In the genomic region with DNA sequence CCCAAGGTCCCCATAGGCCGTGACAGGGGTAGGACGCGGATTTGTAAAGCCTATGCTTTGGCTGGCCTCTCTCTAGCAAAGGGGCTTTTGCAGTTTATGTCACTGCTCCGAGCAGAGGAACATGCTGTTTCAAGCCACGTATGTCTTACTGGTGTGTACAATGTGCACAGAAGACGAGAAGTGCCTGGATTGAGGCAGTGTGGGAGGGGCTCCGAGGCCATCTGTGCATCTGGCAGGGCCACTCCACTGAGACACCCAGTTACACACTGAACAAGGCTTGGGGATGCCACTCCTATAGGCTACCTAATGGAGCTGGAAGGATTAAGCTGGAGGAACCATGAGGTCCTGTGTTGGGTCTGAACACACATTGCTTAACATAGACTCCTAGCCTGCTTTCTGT, we compare ENCODE assay signal across 12 mouse cellular contexts. TPM values are rescaled to one million over a fixed set of nuclear protein-coding genes. Genes with fewer than 3 reads are reported as not detected.
A peak's percentile ranks its signal among the peaks of the same experiment; 100 is the strongest.
DNase-seq lines count a peak whose midpoint lies in the region; ATAC-seq lines count a peak whose summit lies in the region.
"Had no signal": no experiment of that assay in that cellular context is flagged by ENCODE, and none has a peak within 500 bp of the region (broad histone marks: within the 10 kb centered on the region; RNA-seq: fewer than 3 reads in every experiment).

No protein-coding gene starts in this region.

- peak overlapping the region; percentile 55 to 70 for H3K27ac ChIP-seq in heart, embryonic 14.5 days (replicated peaks in 1 of 2; ENCODE audit: control insufficient read depth in 1 of 2, insufficient read depth in 1 of 2, low read depth in 2 of 2, low read length in 2 of 2)

- peak overlapping the region; percentile 24; the same call in 1 of the 2 replicates for H3K4me2 ChIP-seq in heart, embryonic 14.5 days (ENCODE audit: low read length)

- H3K36me3 ChIP-seq in heart, embryonic 14.5 days (ENCODE audit: control insufficient read depth, insufficient read depth, low read length): no peaks in the 10 kb centered on the region

- DNase-seq in cerebellum, postnatal 25 days: peak; percentile 53 to 65
- DNase-seq in cerebellum, adult 8-10 months: no peak
- DNase-seq in brain, adult 2 months (ENCODE audit: low read depth, low spot score): peak; percentile 47
- DNase-seq in lung, postnatal 4 days: peak; percentile 9 to 30
- DNase-seq in gastrocnemius, postnatal 10 days: no peak
- DNase-seq in adrenal gland, postnatal 36 days: no peak
- no peak for DNase-seq in urinary bladder, postnatal 36 days (ENCODE audit: low spot score in 2 of 2)
- DNase-seq: B cell, adult 2 months; spleen, adult 18-20 months had no signal

- WGBS in heart, embryonic 14.5 days: 59% methylated on average over 7 of the region's 7 CpGs

- no peaks in the 10 kb centered on the region for H3K9me3 ChIP-seq in heart, embryonic 14.5 days (ENCODE audit: control insufficient read depth, low read length)

- H3K9ac ChIP-seq in heart, embryonic 14.5 days (ENCODE audit: low read length): no peak overlapping the region

- H3K27me3 ChIP-seq in heart, embryonic 14.5 days (ENCODE audit: control insufficient read depth, insufficient read depth, low read length): no peaks in the 10 kb centered on the region

- H3K4me3 ChIP-seq in heart, embryonic 14.5 days (ENCODE audit: control insufficient read depth in 1 of 2, insufficient read depth in 1 of 2, low read depth in 1 of 2, low read length in 2 of 2): no peak overlapping the region

- peaks cover 8 to 11% of the 10 kb centered on the region in 2 experiments; a peak in 3 of 4 replicates for H3K4me1 ChIP-seq in heart, embryonic 14.5 days (ENCODE audit: control insufficient read depth in 2 of 2, insufficient read depth in 2 of 2, low read length in 2 of 2)

- ATAC-seq in heart, embryonic 14.5 days (ENCODE audit: insufficient number of reproducible peaks, insufficient read depth, low FRiP score, low read depth): 0 out of 2 replicates have a peak, but pooled peaks have one; percentile 19
- ATAC-seq: activated CD4-positive, CD25-positive, alpha-beta regulatory T cell, adult 4 months had no signal

RNA-seq across cellular contexts. Expression of gene Fabp6, which starts 17.1 kb away (rescaled TPM):
- polyA plus RNA-seq in heart, embryonic 14.5 days (2014; fragmentation: Nextera tagmentation; extraction: Ambion mirVana): not detected in 2 replicates
- total RNA-seq in gastrocnemius, postnatal 10 days (2021): not detected
- total RNA-seq in adrenal gland, postnatal 36 days (2021): not detected
- total RNA-seq: left cerebral cortex, postnatal 36 days had no signal
- polyA plus RNA-seq: activated CD4-positive, CD25-positive, alpha-beta regulatory T cell, adult 4 months had no signal

RNA-seq across cellular contexts. Expression of gene 4933415A04Rik, which starts 31.6 kb away (rescaled TPM):
- polyA plus RNA-seq in heart, embryonic 14.5 days (2014; fragmentation: Nextera tagmentation; extraction: Ambion mirVana): 5.3 and 5.7 TPM in 2 replicates
- total RNA-seq in gastrocnemius, postnatal 10 days (2021): under 1 TPM; 0.26 to 0.45 TPM
- total RNA-seq in adrenal gland, postnatal 36 days (2021): 1 to 10 TPM in 1 of 2 experiments, under 1 TPM in 1; 0.36 to 1.0 TPM
- polyA plus RNA-seq: activated CD4-positive, CD25-positive, alpha-beta regulatory T cell, adult 4 months had no signal

Comparison
In these comparisons a context has a peak if more than half of its experiments do, and no peak if none do; other contexts are left out.
1. DNase-seq: peak in cerebellum, postnatal 25 days (2 of 2), brain, adult 2 months (single experiment) and lung, postnatal 4 days (2 of 2); none in cerebellum, adult 8-10 months (single experiment), gastrocnemius, postnatal 10 days (single experiment), adrenal gland, postnatal 36 days (0 of 2) and urinary bladder, postnatal 36 days (0 of 2).